Mouse (Mus musculus) 3134 (cell line): ENCODE measurements at regions not wholly inside any gene's neighbourhood (a gene's known extent, or its start where the extent isn't known, plus 50 kb on each side); places are given as distances from the start of the nearest gene placed in this dataset.
A peak's percentile ranks its signal among the peaks of the same experiment; 100 is the strongest.

Experiments used
- DNase-seq: peaks from one replicate; pipeline ENCODE4 v3.0.0-alpha.2; 2011; ENCODE audit warnings: low spot score; ENCODE audit not compliant: insufficient read length; ENCODE audit errors: extremely low read depth

- DNase-seq: no peak
These were observed 143.5 kb downstream of the Rybp start for GRCm38 (mm10) chr6:100143586-100144301.

GRCm38 (mm10) chr6:100141225-100141624 is 146.1 kb downstream of the Rybp start:
- DNase-seq: no peak

- DNase-seq: no peak
These were observed 146.6 kb downstream of the Rybp start for GRCm38 (mm10) chr6:100140581-100141114.

GRCm38 (mm10) chr6:100139809-100140208 is 147.5 kb downstream of the Rybp start:
- no peak for DNase-seq

- DNase-seq: no peak
These were observed 148.6 kb downstream of the Rybp start for GRCm38 (mm10) chr6:100138659-100139058.

- DNase-seq: no peak
These were observed 152.1 kb downstream of the Rybp start for GRCm38 (mm10) chr6:100135177-100135576.

GRCm38 (mm10) chr6:100133970-100134369 is 153.3 kb downstream of the Rybp start:
- no peak for DNase-seq

- DNase-seq: no peak
These were observed 154.2 kb downstream of the Rybp start for GRCm38 (mm10) chr6:100132916-100133600.

- peak; percentile 64 for DNase-seq
These were observed 159.8 kb downstream of the Rybp start for GRCm38 (mm10) chr6:100127221-100128143.

GRCm38 (mm10) chr6:100126736-100127135 is 160.5 kb downstream of the Rybp start:
- peak; percentile 6 for DNase-seq

- DNase-seq: no peak
These were observed 161.0 kb downstream of the Rybp start for GRCm38 (mm10) chr6:100126326-100126725.

GRCm38 (mm10) chr6:100121240-100121639 is 166.0 kb downstream of the Rybp start:
- DNase-seq: no peak

GRCm38 (mm10) chr6:100120017-100120944 is 167.0 kb downstream of the Rybp start:
- DNase-seq: no peak

- no peak for DNase-seq
These were observed 170.2 kb downstream of the Rybp start for GRCm38 (mm10) chr6:100117084-100117483.

GRCm38 (mm10) chr6:100113393-100114137 is 173.7 kb downstream of the Rybp start:
- no peak for DNase-seq

- DNase-seq: no peak
These were observed 176.2 kb downstream of the Rybp start for GRCm38 (mm10) chr6:100110981-100111660.

- DNase-seq: no peak
These were observed 177.3 kb downstream of the Rybp start for GRCm38 (mm10) chr6:100109979-100110378.

- no peak for DNase-seq
These were observed 177.9 kb downstream of the Rybp start for GRCm38 (mm10) chr6:100109351-100109750.

- no peak for DNase-seq
These were observed 179.8 kb downstream of the Rybp start for GRCm38 (mm10) chr6:100107508-100107907.
